Mouse (Mus musculus): ENCODE data around the gene Hs1bp3. TPM values are rescaled to one million over a fixed set of nuclear protein-coding genes. Genes with fewer than 3 reads are reported as not detected.

The Hs1bp3 gene
- polyA plus RNA-seq, 1 experiment from 2014 or later = 10.1 TPM

DNA sequence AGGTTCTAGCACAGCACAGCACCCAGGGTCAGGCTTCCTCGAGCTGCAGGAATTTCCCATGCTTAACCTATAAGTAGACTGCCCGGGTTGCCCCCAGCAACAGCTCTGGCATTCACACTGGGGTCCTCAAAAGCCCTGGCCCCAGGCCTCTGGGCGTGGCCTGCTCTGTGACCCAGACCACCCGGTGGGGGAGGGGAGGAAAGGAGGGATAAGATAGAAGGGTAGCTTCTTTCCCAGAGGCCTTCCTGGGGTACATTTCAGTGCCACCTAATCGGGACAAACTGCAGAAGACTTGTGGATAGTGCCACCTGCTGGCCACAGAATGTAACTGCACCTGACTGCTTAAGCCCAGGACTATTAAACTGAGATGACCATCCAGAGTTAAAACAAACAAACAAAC is 6.8 kb upstream of the Hs1bp3 start:
- Histone ChIP-seq H3K9ac (no peak overlapping the region), H3K4me2 (no peak overlapping the region), H3K4me3 (no peak overlapping the region), H3K27ac (no peak overlapping the region), H3K4me1 (replicated peaks) (peaks cover 13% of the 10 kb centered on the region), H3K27me3 (peaks cover 63% of the 10 kb centered on the region), H3K9me3 (no peaks in the 10 kb centered on the region), H3K36me3 (no peaks in the 10 kb centered on the region)
- under 1% methylated on average over 5 of the region's 5 CpGs for WGBS
- ATAC-seq (ENCODE audit: low FRiP score) = peak; percentile 25

DNA sequence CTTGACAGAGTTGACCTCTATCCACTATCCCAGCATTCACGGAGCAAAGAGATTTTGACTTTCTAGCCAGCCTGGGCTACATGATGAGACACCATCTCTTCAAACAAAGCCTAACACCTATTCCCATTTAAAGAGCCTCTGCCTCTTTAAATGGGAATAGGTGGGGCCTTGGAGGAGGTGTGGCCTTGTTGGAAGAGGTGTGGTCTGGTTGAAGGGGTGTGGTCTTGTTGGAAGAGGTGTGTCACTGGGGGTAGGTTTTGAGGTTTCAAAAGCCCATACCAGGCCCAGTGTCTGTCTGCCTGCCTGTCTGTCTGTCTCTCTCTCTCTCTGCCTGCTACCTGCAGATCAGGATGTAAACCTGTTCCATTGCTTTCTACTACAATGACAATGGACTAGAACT is 6.3 kb upstream of the Hs1bp3 start:
- Histone ChIP-seq H3K27me3 (peaks cover 63% of the 10 kb centered on the region), H3K4me1 (replicated peaks) (peaks cover 8% of the 10 kb centered on the region), H3K9me3 (no peaks in the 10 kb centered on the region), H3K27ac (no peak overlapping the region), H3K9ac (no peak overlapping the region), H3K4me3 (no peak overlapping the region), H3K4me2 (no peak overlapping the region), H3K36me3 (no peaks in the 10 kb centered on the region)
- no peak for ATAC-seq (ENCODE audit: low FRiP score)
- 80% methylated on average over 1 of the region's 1 CpGs for WGBS

DNA sequence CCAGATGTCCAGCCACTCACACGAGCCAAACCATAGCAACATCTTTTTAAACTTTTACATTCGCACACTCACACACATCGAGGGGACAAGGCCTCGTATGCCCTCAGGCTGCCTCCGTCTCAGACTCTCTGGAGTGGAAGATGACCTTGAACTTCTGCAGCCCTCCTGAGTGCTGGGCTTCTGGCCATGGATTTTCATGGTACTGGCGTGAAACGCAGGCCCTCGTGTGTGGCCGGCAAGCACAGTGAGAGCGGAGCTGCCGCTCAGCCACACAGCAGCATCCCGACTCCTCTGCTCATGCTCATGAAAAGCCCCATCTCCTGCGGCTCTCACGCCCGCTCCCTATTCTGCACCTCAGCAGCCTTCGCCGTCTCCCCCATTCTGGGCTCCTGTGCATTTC is 2.2 kb upstream of the Hs1bp3 start:
- Histone ChIP-seq H3K27me3 (peaks cover 37% of the 10 kb centered on the region), H3K27ac (no peak overlapping the region), H3K36me3 (no peaks in the 10 kb centered on the region), H3K9me3 (no peaks in the 10 kb centered on the region), H3K9ac (0 out of 2 replicates have a peak overlapping the region, but pooled peaks have one; percentile 14), H3K4me2 (peak overlapping the region; percentile 16; the same call in 1 of the 2 replicates), H3K4me3 (no peak overlapping the region), H3K4me1 (replicated peaks) (peaks cover 27% of the 10 kb centered on the region)
- no peak for ATAC-seq (ENCODE audit: low FRiP score)
- 32% methylated on average over 17 of the region's 17 CpGs for WGBS

DNA sequence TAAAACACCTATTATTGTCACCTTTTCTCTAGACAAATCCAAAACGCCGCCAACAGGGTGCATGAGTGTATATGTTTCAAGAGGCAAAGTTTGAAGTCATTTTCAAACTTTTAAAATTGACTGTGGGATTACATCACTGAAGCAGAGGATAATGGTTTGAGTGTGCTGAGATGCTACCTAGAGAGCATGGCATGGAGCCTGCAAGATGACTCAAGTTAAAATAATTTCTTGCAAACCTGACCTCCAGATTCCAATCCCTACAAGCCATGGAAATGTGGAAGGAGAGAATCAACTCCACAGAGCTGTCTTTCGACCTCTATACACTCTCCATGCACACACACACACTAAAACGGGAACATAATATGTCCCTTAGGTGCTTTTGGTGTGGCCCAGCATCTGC is 966 bp upstream of the Hs1bp3 start:
- no peak overlapping the region for H3K4me2 ChIP-seq
- ATAC-seq (ENCODE audit: low FRiP score) = no peak
- H3K9me3 ChIP-seq = no peaks in the 10 kb centered on the region
- H3K27ac ChIP-seq = no peak overlapping the region
- 88% methylated on average over 4 of the region's 4 CpGs for WGBS
- H3K9ac ChIP-seq = no peak overlapping the region
- peaks cover 24% of the 10 kb centered on the region for H3K4me1 ChIP-seq (replicated peaks)
- H3K27me3 ChIP-seq = peaks cover 33% of the 10 kb centered on the region
- H3K4me3 ChIP-seq = no peak overlapping the region
- no peaks in the 10 kb centered on the region for H3K36me3 ChIP-seq

DNA sequence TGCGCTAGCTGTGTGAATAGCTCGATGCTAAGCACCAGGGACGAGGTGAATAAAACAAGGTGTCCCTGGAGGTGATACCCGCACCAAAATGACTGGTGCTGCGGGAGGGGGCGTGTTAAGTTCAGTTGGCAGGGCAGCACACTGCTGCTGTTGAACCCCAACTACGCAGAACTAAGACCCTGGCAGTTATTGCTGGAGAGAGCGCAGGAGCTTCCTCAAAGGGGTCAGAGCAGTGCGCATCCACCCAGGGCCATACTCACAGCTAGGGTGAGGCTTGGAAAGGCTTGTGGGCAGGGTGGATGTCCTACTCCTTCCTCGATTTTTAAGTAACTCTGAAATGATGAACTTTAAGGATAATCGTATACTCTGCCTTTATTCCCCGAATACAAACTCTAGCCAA is 541 bp downstream of the Hs1bp3 start:
- H3K4me1 ChIP-seq (replicated peaks) = peaks cover 24% of the 10 kb centered on the region
- no peaks in the 10 kb centered on the region for H3K9me3 ChIP-seq
- H3K9ac ChIP-seq = peak overlapping the region; percentile 79
- peak overlapping the region; percentile 60 for H3K4me3 ChIP-seq
- peak; percentile 40 for ATAC-seq (ENCODE audit: low FRiP score)
- H3K27me3 ChIP-seq = peaks cover 33% of the 10 kb centered on the region
- no peak overlapping the region for H3K27ac ChIP-seq
- H3K4me2 ChIP-seq = peak overlapping the region; percentile 81
- peaks cover 14% of the 10 kb centered on the region for H3K36me3 ChIP-seq
- WGBS = 23% methylated on average over 12 of the region's 12 CpGs

DNA sequence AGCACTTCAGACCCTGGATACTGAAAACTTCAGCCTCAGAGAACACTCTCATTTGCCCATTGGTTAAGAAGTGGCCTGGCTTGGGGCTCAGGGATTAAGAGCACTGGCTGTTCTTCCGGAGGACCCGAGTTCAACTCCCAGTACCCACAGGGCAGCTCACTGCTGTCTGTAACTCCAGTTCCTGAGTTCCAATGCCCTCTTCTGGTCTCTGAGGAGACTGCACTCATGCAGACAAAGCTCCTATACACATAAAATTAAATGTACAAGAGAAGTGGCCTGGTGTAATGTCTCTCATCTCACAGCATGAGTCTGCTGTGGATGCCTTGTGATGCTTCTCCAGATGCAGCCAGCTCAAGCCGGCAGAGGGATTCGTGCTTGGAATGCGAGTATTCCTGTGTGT is 3.3 kb downstream of the Hs1bp3 start:
- Histone ChIP-seq H3K4me2 (no peak overlapping the region), H3K9ac (no peak overlapping the region), H3K27ac (no peak overlapping the region), H3K27me3 (peaks cover 18% of the 10 kb centered on the region), H3K9me3 (no peaks in the 10 kb centered on the region), H3K36me3 (peaks cover 37% of the 10 kb centered on the region), H3K4me1 (replicated peaks) (peaks cover 24% of the 10 kb centered on the region), H3K4me3 (no peak overlapping the region)
- WGBS = 88% methylated on average over 5 of the region's 5 CpGs
- no peak for ATAC-seq (ENCODE audit: low FRiP score)

DNA sequence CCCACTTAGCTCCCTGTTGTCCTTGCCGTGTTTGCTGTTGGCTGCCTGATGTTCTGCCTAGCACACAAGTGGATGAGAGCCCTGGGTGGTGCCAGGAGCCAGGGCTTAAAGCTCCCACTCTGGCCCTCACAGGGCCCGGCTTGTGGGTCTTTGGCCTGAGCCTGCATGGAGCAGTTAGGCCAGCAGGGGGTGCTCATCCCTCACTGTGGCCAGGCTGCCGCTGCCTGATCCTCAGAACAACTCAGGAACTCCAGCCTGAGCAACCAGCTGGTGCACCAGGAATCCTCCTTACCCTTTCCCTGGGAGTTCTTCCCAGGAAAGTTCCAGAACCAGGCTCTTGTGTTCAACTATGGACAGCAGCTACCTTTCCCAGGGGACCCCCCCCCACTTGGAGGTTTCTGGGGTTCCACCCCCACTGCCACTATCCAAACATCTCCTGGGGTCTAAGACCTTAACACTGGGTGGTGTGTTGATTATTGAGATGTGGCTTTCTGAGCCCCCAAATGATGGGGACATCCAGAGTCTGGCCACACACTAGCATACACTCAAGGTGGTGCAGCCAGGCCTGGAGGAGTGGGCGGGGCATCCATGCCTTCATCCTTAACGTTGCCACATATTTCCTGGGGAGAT is 7.0 kb downstream of the Hs1bp3 start:
- H3K4me2 ChIP-seq = no peak overlapping the region
- no peak overlapping the region for H3K27ac ChIP-seq
- peaks cover 7% of the 10 kb centered on the region for H3K4me1 ChIP-seq (replicated peaks)
- no peak overlapping the region for H3K4me3 ChIP-seq
- no peaks in the 10 kb centered on the region for H3K9me3 ChIP-seq
- H3K36me3 ChIP-seq = peaks cover 68% of the 10 kb centered on the region
- H3K27me3 ChIP-seq = no peaks in the 10 kb centered on the region
- ATAC-seq (ENCODE audit: low FRiP score) = peak; percentile 18; the same call in 1 of the 2 replicates
- no peak overlapping the region for H3K9ac ChIP-seq
- 50% methylated on average over 5 of the region's 5 CpGs for WGBS

DNA sequence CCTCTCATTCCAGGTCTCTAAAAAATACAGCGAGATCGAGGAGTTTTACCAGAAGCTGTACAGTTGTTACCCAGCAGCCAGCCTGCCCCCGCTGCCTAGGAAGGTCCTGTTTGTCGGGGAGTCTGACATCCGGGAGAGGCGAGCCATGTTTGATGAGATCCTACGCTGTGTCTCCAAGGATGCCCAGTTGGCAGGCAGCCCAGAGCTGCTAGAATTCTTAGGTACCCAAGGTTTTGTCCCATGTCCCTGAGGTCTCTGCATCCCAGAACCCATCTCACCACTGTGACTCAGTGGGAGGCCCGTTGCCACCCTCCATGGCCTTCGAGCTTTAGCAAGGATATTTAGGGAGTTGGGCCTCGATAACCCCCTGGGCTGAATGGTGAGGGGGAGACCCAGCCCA is 8.3 kb downstream of the Hs1bp3 start:
- no peaks in the 10 kb centered on the region for H3K9me3 ChIP-seq
- WGBS = 80% methylated on average over 10 of the region's 10 CpGs
- no peak overlapping the region; the same call in 1 of the 2 replicates for H3K9ac ChIP-seq
- H3K27ac ChIP-seq = no peak overlapping the region
- H3K4me1 ChIP-seq (replicated peaks) = no peaks in the 10 kb centered on the region
- peaks cover 72% of the 10 kb centered on the region for H3K36me3 ChIP-seq
- H3K27me3 ChIP-seq = no peaks in the 10 kb centered on the region
- H3K4me2 ChIP-seq = no peak overlapping the region
- no peak for ATAC-seq (ENCODE audit: low FRiP score)
- H3K4me3 ChIP-seq = no peak overlapping the region

DNA sequence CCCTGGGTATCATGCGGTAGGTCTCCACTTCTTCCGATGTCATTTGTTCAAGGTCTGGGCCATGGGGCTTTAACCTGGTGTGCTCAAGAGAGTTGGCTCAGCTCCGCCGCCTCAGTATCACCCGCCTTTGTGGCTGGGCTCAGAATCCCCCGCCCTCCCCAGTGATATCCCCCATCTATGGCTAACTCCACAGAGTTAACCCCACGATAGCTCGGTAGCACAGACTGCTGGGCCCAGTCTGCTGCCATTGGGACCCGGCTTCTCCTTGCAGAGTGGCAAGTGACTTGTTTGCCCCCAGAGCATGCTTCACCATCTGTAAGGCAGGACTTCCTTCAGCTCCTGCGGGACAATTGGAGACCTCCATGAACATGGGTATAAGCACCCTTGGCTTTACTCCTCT is 10.9 kb downstream of the Hs1bp3 start:
- Histone ChIP-seq H3K4me2 (no peak overlapping the region), H3K27ac (no peak overlapping the region), H3K36me3 (peaks cover 55% of the 10 kb centered on the region), H3K4me1 (replicated peaks) (peaks cover 14% of the 10 kb centered on the region), H3K4me3 (no peak overlapping the region), H3K9ac (no peak overlapping the region), H3K9me3 (no peaks in the 10 kb centered on the region), H3K27me3 (no peaks in the 10 kb centered on the region)
- 89% methylated on average over 10 of the region's 10 CpGs for WGBS
- ATAC-seq (ENCODE audit: low FRiP score) = no peak

DNA sequence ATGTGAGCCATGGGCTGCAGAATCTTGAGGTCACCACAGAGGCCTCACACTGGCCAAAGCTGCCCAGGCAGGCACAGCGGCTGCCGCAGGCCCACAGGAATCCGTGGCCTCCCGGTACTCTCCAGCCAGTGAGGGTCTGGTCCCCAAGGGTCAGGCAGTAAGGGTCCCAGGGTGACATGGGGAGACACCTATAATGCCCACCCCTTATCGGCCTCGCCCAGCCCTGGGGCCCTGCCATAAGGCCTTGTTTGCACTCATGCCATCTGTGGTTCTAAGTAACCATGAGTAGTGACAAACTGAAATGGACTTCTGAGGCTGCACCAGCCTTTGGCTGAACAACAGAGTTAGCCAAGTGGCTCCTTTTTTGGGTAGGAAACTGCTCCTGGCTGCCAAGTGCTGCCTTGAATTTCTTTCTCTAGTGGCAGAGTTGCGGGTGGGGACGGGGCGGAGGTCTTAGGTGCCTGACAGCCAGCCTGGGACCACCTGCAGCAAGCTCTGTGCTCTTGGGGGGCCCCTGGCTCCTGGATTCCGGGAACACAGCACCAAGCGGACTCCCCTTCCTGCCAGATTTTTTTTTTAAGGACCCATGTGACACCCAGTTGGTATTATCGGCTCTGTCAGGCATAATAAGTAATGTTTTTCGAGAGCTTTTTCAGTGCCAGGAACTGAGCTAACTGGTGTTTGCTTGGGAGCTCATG is 12.2 kb downstream of the Hs1bp3 start:
- Histone ChIP-seq H3K9ac (no peak overlapping the region), H3K27ac (no peak overlapping the region), H3K36me3 (peaks cover 51% of the 10 kb centered on the region), H3K4me2 (no peak overlapping the region), H3K4me1 (replicated peaks) (peaks cover 14% of the 10 kb centered on the region), H3K4me3 (no peak overlapping the region), H3K9me3 (no peaks in the 10 kb centered on the region), H3K27me3 (no peaks in the 10 kb centered on the region)
- no peak for ATAC-seq (ENCODE audit: low FRiP score)
- 93% methylated on average over 13 of the region's 13 CpGs for whole genome bisulfite sequencing

DNA sequence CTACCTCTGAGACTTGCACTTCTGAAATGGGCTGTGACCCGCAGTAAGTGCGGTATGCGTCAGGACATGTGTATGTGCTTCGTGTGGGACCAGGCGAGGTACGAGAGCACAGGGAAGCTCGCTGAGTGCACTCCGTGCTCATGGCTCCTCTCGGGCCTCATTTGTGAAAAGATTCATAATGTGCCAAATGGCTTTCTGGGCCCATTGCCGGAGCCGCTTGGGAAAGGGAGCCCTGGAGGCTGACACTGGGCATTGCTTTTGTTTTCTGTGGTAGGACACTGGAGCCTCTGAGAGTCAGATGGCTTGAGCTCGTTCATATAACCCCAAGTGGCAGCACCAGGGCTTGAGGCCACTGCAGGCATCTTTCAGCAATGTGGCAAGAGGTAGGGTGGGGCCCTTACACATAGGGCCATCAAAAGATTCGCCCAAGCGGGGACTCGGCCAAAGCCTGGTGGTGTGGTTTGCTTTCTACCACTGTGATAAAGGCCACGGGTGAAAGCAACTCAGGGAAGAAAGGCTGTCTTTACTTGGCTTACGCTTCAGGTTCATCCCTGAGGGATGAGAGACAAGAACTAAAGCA is 12.8 kb downstream of the Hs1bp3 start:
- H3K36me3 ChIP-seq = peaks cover 45% of the 10 kb centered on the region
- H3K9me3 ChIP-seq = no peaks in the 10 kb centered on the region
- peaks cover 18% of the 10 kb centered on the region for H3K4me1 ChIP-seq (replicated peaks)
- no peak overlapping the region for H3K9ac ChIP-seq
- H3K4me2 ChIP-seq = no peak overlapping the region
- H3K4me3 ChIP-seq = no peak overlapping the region
- H3K27me3 ChIP-seq = no peaks in the 10 kb centered on the region
- 86% methylated on average over 17 of the region's 17 CpGs for WGBS
- ATAC-seq (ENCODE audit: low FRiP score) = 0 out of 2 replicates have a peak, but pooled peaks have one; percentile 1
- no peak overlapping the region for H3K27ac ChIP-seq

DNA sequence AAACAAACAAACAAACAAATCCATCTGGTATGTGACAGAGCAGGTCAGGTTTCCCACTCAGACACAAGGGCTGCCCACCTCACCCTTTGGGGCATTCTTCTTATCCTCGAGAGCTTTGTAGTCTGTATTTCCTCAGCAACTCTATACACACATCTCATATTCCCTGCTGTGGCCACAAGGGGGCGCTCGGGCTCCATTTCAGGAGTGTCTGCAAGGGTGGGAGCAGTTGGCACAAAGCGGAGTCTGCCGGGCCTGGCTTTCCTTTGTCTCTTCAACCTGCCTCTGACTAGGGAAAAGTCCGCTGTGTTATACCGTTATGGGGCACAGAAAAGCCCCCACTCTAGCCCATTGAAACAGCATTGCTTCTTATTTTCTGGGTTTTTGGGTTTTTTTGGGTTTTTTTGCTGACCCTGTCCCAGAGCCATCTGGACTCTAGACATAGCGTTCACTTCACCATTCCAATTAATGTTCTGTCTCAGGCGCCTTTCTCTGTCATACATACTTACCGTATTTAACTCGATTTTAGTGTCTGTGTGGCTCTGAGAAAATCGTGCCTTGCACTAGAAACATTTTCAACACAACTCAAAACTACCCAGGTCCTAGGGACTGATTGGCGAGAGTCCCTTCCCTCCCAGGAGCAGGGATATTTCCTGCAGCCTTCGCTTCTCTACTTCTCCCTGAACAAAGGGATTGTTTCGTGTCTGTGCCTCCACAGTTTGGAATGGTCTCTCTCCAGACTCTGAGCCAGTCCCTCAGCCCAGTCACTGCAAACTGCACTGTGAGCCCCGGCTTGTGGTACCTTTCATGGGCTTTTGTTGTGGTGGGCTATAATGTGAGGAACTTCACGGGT is 13.8 kb downstream of the Hs1bp3 start:
- H3K4me2 ChIP-seq = no peak overlapping the region
- no peaks in the 10 kb centered on the region for H3K27me3 ChIP-seq
- no peak overlapping the region for H3K4me3 ChIP-seq
- peak; percentile 91 for ATAC-seq (ENCODE audit: low FRiP score)
- H3K27ac ChIP-seq = peak overlapping the region; percentile 89
- H3K4me1 ChIP-seq (replicated peaks) = peaks cover 29% of the 10 kb centered on the region
- WGBS = 20% methylated on average over 17 of the region's 17 CpGs
- H3K9ac ChIP-seq = peak overlapping the region; percentile 64
- H3K36me3 ChIP-seq = peaks cover 35% of the 10 kb centered on the region
- H3K9me3 ChIP-seq = no peaks in the 10 kb centered on the region
